Mouse (Mus musculus): ENCODE data around the gene Memo1. TPM values are rescaled to one million over a fixed set of nuclear protein-coding genes. Genes with fewer than 3 reads are reported as not detected.

Memo1 gene
- 10 to 100 TPM; 28.8 to 31.6 TPM for total RNA-seq (2023)

DNA sequence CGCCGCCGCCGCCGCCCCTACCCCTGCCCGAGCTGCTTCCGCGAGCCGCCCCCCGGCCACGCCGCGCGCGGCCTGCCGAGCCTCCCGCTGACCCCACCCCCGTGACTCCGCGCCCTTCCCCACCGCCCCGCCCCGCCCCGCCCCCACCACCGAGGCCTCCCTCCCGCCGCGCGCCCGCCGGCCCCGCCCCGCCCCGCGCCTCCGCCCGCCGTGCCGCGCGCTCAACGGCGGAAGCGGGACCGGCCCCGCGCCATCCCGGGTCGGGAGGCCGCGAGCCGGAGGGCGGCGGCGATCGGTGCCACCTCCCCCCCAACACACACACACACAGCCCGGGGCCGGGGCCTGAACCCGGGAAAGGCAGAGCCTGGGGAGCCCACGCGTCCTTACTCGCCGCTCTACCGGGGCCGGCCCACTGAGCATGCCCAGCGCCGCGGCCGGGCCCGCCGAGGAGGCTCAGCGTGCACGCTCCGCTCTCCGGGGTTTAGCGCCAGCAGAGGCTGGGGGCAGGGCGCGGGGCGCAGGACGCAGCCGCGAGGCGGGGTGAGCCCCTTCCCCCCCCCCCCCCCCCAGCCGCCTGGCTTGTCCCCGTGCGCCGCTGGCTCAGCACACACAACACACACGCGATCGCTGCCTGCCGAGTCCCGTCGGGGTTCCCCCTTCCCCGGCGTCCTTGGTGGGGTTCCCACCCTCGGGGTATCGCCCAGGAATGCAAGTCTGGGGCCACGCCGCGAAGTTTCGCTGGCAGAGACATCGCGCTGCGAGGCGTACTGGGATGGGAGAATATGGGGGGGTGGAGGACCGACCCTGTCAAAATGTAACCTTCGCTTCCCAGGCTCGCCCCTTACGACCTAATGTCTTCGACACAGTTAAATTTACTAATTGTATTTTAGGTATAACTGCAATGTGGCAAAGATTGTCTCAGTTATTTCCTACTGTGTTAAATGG is at the start of gene Memo1:
TSS of gene Memo1 (minus strand) at position 496 of the 945 bp plus-strand sequence.

DNA sequence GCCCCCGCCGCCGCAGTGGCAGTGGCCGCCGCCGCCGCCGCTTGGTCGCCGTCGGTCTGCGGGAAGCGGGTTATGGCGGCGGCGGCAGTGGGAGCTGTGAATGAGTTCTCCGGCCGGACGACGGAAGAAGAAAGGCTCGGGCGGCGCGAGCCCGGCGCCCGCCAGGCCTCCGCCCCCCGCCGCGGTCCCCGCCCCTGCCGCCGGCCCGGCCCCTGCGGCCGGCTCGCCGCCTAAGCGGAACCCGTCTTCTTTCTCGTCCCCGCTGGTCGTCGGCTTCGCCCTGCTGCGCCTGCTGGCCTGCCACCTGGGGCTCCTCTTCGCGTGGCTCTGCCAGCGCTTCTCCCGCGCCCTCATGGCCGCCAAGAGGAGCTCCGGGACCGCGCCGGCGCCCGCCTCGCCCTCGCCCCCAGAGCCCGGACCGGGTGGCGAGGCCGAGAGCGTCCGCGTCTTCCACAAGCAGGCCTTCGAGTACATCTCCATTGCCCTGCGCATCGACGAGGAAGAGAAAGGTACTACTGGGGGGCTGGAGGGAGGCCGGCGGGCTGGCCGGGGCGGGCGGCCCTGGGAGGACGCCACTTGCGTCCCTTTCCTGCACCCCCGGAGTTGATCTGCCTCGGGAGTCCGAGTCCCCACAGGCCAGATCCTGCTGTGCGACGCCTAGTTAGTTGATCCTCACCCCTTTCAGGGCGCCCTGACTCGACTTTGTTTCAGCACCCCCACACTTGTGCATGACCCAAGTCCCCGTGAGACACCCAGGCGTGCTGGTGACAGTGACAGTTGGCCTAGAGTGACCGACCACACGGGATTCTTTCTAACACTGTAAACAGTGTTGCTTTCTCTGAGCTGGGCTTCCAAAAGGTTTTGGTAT is 43.9 kb upstream of the Memo1 start, which contains the start of gene Spast:
TSS of gene Spast (plus strand) at position 51 of the 868 bp plus-strand sequence.

DNA sequence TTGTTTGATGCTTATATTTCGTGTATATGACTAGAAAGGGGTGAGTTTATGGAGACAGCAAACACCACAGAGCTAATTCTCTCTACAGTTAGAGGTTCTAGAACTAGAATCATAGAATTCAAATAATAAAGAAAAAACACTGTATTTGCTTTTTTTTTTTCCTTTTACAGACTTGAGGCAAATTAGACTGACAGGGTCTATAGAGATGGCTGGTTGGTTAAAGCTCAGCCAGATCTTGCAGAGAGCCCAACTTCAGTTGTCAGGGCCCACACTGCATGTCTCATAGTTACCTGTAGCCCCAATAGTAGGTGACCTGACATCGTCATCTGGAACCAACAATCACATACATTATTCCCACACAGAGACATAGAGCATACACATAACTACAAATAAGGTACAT is 28.5 kb upstream of the Memo1 start, which contains the start of gene Dpy30:
TSS of gene Dpy30 (minus strand) at position 101 of the 400 bp plus-strand sequence.

Other genes with a start within 250 kb of the Memo1 start
- gene Srd5a2, start 247.6 kb downstream of the Memo1 start, total RNA-seq (2023), result not detected
- gene Dpy30, start 28.4 kb upstream of the Memo1 start, total RNA-seq (2023), result 10 to 100 TPM; 44.6 to 52.9 TPM
- 10 to 100 TPM; 19.2 to 21.4 TPM for gene Spast, start 43.5 kb upstream of the Memo1 start, total RNA-seq (2023)
- gene Slc30a6, start 100.1 kb upstream of the Memo1 start, total RNA-seq (2023), result 10 to 100 TPM in 1 of 2 experiments, 1 to 10 TPM in 1; 9.9 to 12.5 TPM
- gene Nlrc4, start 163.6 kb upstream of the Memo1 start, total RNA-seq (2023), result 1 to 10 TPM; 4.8 to 6.5 TPM
- 10 to 100 TPM; 49.1 to 52.3 TPM for gene Yipf4, start 194.0 kb upstream of the Memo1 start, total RNA-seq (2023)
- gene Birc6, start 232.8 kb upstream of the Memo1 start, total RNA-seq (2023), result 100 to 1,000 TPM; 108 to 113 TPM

All from neutrophil, adult 59 days (primary cell).